Mouse (Mus musculus) c-Kit-positive CD71-negative TER-119-negative erythroid progenitor cells, embryonic 14.5 days (primary cell): Measurements from ENCODE around the gene Sumf1.

Experiments used
- DNase-seq: peaks from one replicate; pipeline ENCODE4 v3.0.0-alpha.2; 2013; ENCODE audit warnings: low read depth

Sumf1 gene

GRCm38 (mm10) chr6:108184847-108185684 is at the start of gene Sumf1:
TSS of gene Sumf1 (minus strand) at chr6:108185582.
- DNase-seq = peak; percentile 79

- no peak for DNase-seq
These were observed 49.2 kb upstream of the Sumf1 start for GRCm38 (mm10) chr6:108234536-108234935.

GRCm38 (mm10) chr6:108233070-108233469 is 47.7 kb upstream of the Sumf1 start:
- DNase-seq = no peak

GRCm38 (mm10) chr6:108231892-108232710 is 46.7 kb upstream of the Sumf1 start:
- no peak for DNase-seq

GRCm38 (mm10) chr6:108230608-108231007 is 45.2 kb upstream of the Sumf1 start:
- no peak for DNase-seq

- DNase-seq = no peak
These were observed 43.2 kb upstream of the Sumf1 start for GRCm38 (mm10) chr6:108228601-108229000.

- no peak for DNase-seq
These were observed 42.7 kb upstream of the Sumf1 start for GRCm38 (mm10) chr6:108228048-108228447.

GRCm38 (mm10) chr6:108227461-108227860 is 42.1 kb upstream of the Sumf1 start:
- no peak for DNase-seq

GRCm38 (mm10) chr6:108226230-108226629 is 40.8 kb upstream of the Sumf1 start:
- no peak for DNase-seq

- no peak for DNase-seq
These were observed 39.6 kb upstream of the Sumf1 start for GRCm38 (mm10) chr6:108225027-108225426.

- no peak for DNase-seq
These were observed 39.0 kb upstream of the Sumf1 start for GRCm38 (mm10) chr6:108224361-108224760.

- DNase-seq = no peak
These were observed 37.5 kb upstream of the Sumf1 start for GRCm38 (mm10) chr6:108222875-108223274.

GRCm38 (mm10) chr6:108222435-108222834 is 37.1 kb upstream of the Sumf1 start:
- DNase-seq = no peak

GRCm38 (mm10) chr6:108217987-108218386 is 32.6 kb upstream of the Sumf1 start:
- DNase-seq = no peak

GRCm38 (mm10) chr6:108216832-108217231 is 31.4 kb upstream of the Sumf1 start:
- DNase-seq = no peak

GRCm38 (mm10) chr6:108216091-108216490 is 30.7 kb upstream of the Sumf1 start:
- no peak for DNase-seq

GRCm38 (mm10) chr6:108214294-108214925 is 29.0 kb upstream of the Sumf1 start:
- DNase-seq = no peak

GRCm38 (mm10) chr6:108213481-108214293 is 28.3 kb upstream of the Sumf1 start:
- no peak for DNase-seq

- DNase-seq = peak; percentile 98
These were observed 27.5 kb upstream of the Sumf1 start, which contains the start of gene Itpr1 for GRCm38 (mm10) chr6:108212881-108213295. TSS of gene Itpr1 (plus strand) at chr6:108213096.

- DNase-seq = no peak
These were observed 26.8 kb upstream of the Sumf1 start for GRCm38 (mm10) chr6:108211896-108212880.
